Mouse (Mus musculus): Measurements from ENCODE around the gene Pdf.
"Not testable (repeated sequence)": the region's sequence is repeated elsewhere in the genome, so short reads cannot be mapped to it uniquely, and the experiment has no call there.

Gene Pdf

DNA sequence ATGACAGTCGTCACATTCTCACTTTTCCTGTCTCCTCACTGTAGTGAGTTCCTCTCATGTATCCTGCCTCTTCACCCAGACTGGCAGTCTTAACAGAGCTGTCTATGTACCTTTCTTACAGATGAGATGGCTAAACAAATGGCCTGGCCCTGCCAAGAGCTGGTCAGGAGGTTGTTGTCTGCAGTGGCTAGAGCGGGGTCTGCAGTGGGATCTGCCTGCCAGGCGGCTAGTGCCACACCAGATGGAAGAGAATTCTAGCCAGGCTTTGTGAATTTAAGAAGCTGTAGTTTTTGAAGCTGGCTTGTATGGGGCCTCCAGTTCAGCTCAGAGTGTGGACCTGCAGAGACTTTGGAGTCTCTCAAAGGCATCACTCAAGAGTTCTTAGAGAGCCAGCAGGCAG is 12.8 kb downstream of the Pdf start:
- DNase-seq = no peak

DNA sequence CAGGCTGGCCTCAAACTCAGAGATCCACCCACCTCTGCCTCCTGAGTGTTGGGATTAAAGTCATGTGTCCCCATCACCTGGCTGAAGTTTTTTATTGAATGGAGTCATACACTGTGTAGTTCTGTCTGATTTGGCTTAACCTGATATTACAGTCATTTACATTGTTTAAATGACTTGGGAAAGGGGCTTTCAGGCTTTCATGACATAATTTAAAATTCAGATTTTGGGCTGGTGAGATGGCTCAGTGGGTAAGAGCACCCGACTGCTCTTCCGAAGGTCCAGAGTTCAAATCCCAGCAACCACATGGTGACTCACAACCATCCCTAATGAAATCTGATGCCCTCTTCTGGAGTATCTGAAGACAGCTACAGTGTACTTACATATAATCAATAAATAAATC is 14.8 kb downstream of the Pdf start:
- DNase-seq = not testable (repeated sequence)

DNA sequence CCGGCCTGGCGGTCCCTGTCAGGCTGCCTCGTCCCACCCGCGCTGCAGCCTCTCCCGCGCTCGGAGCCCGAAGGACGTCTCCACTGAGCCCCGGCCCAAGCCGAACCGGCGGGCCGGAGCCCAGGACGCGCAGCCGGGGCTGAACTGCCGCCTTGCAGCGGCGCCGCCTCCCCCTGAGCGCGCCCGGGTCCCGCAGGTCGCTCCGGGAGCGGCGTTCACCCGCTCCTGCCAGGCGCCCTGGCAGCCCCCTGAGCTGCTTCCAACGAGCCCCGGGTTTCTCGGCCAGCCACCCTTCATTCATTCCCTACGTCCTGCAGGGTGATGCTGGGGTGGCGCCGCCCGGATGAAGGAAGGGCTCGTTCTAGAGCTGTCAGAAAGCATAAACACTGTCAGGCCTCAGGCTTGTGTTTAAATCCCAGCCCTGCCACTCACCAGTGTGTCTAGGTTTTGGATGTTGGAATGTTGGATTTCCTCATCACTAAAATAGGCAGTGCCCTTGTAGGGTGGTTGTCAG is 16.8 kb downstream of the Pdf start:
- no peak for DNase-seq

DNA sequence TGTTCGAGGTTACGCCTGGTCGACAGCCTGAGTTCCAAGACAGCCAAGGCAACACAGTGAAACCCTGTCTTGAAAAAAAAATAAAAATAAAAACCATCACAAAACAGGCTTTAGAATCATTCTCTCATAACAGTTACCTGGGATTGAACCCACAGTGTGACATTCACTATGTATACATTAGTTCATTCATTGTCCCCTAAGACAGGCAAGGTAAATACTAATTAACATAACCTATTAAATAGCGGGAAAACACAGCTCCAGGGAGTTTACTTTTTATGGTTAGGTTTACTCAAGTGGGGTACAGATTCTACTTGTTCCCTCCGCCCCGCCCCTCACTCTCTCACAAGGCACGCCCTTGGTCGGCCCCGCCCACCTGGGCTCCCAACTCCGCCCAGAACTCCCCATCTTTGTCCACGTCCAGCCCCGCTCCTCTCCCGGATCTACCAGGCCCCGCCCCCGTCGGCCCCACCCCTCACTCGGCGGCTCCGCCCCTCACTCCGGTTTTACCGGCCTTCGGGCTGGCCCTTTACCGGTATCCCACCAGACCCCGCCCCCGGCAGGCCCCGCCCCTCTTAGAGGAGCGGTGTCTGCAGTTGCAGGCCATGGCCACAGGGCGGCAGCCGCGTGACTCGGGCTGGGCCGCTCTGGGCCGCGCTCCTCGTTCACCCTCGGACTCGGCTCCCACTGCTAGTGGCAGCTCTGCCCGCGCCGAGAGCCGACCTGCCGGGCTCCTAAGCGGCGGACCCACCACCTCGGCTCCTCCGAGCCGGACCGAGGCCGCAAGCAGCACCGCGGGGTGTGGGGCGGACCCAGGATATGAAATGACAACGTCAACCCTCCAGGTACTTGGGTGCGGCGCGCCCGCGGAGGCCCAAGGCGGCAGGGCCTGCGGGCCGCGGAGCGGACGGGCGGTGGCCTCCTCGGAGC is 17.5 kb downstream of the Pdf start, which contains the start of gene Vps4a:
Vps4a (plus strand) TSS at position 573 of the 927 bp plus-strand sequence.
- peak; percentile 98 for DNase-seq

DNA sequence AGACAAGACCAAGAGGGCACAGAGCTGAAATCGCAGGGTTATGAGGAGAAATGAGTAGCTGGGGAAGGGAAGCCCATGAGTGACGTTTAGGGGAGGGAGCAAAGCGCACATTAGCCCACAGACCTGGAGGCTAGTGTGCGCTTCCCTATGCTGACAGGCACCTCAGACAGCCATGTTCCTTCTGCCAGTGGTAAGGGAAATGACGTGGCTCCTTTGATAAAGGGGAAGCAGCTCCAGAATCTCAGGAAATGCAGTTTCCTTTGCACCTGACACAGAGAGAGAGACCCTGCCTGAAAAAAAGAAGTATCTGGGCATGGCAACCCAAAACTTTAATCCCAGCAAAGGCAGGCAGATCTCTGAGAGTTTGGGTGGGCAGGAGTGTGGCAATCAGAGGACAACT is 18.4 kb downstream of the Pdf start:
- DNase-seq = no peak

DNA sequence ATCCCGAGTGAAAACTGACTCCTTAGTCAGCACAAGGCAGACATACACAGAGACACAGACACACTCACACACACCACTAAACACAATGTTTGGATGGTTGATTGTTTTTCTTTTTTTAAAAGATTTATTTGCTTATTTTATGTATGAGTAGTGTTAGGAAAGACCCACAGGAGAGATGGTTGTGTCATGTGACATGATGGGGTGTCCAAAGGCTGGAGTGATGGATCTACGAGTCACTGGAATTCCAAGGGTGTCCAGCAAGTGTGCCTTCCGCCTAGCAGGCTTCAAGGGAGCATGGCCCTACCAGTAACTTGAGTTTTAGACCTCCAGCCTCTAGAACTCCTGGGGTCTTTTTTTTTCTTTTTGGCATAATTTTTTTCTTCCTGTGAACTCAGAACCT is 19.1 kb downstream of the Pdf start:
- DNase-seq = no peak

DNA sequence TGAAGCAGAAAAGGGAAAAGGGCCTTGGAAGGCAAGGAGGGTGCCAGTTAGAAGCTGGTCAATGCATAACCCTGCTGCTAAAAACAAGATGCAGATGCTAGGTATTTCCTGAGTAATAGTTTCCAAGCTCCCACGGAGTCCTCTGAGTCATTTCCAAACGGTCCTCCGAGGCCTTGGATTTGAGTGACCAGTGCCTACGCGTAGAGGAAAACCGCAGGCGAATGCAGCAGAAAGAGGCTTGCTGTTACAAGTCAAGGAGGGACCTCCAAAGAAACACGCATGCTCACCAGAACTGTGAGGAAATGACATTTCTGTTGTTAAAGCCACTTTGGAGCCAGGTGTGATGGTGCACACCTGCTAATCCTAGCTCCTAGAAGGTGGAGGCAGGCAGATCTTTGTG is 24.9 kb downstream of the Pdf start:
- DNase-seq = no peak

DNA sequence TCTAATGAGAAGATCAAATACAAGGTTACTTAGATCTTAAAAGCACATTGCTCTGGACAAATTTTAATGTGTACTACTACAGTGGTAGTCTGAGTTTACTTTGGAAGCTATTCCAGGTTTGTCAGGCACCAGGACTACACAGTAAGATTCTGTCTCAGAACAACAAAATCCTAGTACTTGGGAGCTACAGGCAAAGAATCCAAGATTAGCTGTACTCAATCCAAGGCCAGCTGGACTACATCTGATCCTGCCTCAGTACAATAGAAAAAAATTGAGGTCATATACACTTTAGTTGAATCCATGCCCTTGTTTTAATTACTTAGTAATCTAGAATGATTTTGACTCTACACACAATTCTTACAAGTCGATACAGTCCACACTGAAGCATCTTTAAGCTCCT is 33.5 kb downstream of the Pdf start:
- DNase-seq = no peak

DNA sequence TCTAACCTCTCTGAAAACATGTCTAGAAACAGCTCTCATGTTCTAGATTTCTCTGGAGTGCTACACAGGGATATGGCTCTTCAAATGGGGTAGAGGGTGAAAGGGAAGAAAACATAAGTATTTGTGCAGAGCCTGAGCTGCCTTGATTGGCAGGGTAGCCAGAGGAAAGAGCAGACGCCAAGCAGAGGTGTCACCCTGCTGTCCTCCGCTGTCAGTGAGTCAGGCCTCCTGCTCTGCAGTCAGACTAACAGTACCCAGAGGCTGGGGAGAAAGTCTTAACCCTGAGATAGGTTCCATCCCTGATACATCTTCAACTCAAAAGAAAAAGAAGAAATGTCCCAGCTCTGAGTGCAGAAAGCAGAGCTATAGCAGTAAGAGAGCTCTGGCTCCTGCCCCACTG is 35.7 kb downstream of the Pdf start:
- no peak for DNase-seq

DNA sequence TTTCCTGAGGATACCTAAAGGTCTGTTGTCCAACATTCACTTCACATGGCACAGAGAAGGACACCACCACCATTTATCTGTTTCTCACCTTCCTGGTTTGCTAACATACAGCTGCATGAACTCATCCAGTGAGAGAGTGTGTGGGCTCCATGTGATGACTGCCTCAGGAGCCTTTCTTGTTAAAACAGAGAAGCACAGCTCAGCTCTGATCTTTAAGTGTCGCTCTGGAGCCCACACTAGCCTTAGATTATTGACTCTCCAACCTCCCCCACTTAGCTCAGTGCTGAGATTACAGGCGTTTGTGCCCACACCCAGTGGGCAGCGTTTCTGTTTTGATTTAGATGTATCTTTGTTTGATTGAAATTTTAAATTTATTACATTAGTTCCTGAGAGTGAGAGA is 40.6 kb downstream of the Pdf start:
- no peak for DNase-seq

DNA sequence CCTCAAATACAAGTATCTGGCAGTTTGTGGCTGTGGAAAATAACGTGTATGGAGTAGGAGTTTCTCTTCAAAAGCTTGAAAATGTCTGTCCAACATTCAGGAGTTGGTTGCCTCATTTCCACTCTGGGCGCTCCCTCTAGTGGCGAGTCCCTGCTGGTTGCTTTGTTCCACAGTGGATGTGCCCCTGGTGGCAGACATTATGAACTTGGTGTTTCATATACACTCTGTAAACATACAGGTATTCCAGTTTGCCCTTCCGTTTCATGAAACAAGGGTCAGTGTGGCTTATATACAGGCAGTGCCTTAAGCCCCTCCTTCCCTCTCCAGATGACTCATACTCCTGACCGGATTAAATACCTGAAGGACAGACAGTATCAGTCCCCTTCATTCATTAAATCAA is 45.9 kb downstream of the Pdf start:
- peak; percentile 87 for DNase-seq

DNA sequence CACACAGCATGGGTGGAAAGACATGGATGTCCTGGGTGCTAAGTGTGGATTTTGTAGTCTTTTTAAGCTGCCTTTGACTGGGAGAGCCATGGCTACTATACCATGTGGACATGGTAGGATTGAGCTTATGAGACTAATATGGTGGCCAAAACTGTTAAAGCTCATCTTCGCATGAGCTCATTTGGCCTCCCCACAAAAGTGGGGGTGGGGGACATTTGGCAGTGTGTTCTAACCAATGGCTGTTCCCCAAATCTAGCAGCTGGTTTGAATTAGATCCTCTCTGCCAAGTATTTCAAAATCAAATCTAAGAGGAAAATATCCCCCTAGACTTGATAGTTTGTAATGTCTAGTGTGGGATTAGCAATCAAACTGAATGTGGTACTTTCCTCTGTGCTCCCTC is 49.3 kb downstream of the Pdf start:
- no peak for DNase-seq

DNA sequence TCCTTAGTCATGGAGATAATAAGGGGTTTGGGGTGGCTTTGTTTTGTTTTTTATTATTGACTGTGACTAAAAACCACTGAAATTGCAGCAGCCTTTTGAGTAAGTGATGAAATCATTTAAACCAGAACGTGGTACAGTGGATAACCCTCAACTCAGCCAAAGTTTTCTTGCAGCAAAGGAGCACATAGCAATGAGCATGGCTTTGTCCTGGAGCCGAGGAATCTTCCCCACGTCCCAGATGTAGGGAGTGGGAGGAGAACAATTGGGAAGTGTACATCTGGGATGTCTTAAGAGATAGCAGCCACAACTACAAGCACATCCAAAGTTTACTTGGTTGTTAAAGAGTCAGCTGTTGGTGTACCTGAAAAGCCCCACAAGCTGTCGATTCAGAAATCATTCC is 51.0 kb downstream of the Pdf start:
- DNase-seq = no peak

DNA sequence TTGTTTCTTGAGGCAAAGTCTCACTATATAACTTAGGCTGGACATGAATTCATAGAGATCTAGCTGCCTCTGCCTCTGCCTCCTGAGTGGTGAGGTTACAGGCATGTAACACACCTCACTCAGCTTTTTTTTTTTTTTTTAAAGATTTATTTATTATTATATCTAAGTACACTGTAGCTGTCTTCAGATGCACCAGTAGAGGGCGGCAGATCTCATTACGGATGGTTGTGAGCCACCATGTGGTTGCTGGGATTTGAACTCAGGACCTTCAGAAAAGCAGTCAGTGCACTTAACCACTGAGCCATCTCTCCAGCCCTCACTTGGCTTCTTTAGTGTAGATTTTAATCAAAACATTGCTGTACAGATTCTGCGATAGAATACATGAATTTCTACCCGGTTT is 52.1 kb downstream of the Pdf start:
- DNase-seq = not testable (repeated sequence)

Measured in thymus, postnatal 25 days (tissue).